23 mouse cellular contexts compared by ENCODE assay signal in the genomic region with DNA sequence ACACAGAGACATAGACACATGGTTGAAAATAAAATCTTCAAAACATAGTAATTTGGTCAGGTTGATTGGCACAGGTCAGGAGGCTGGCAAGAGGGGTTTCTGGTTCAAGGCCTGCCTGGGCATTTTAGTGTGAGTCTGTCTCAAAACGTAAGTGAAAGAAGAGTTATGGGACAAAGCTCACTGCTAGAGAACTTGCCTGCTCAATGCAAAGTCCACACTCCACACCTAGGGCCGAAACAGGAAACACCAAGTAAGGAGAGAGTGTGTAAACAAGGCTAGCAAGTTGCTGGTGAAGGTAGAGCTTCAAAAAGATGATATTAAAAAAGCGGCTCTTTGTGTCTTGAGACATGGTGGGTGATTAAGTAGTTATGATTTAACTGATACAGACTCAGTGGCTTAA.
DNase-seq lines count a peak whose midpoint lies in the region; ATAC-seq lines count a peak whose summit lies in the region.
"Had no signal": no experiment of that assay in that cellular context is flagged by ENCODE, and none has a peak within 500 bp of the region (broad histone marks: within the 10 kb centered on the region; RNA-seq: fewer than 3 reads in every experiment).

No protein-coding gene starts in this region.

- DNase-seq in large intestine, adult 2 months (ENCODE audit: low read depth, low spot score) = peak; percentile 31
- peak; percentile 69 for DNase-seq in yolk sac, embryonic 10.5 days (ENCODE audit: low spot score)
- no peak for DNase-seq in left cerebral cortex, adult 18-20 months (ENCODE audit: low spot score in 2 of 2)
- no peak for DNase-seq in cerebellum, postnatal 25 days
- DNase-seq in layer of hippocampus, adult 9-10 months (ENCODE audit: low spot score) = no peak
- DNase-seq: adrenal gland, adult 2 months; adrenal gland, postnatal 10 days; adrenal gland, postnatal 25 days; cerebellum, adult 11-12 months; cerebellum, adult 2 months; cerebellum, adult 9-10 months; cerebellum, postnatal 10 days; cerebellum, postnatal 36 days; embryo, embryonic 11 days had no signal

- ATAC-seq in intestine, embryonic 15.5 days = peak; percentile 54; the same call in 1 of the 2 replicates
- ATAC-seq in intestine, embryonic 16.5 days = peak; percentile 58
- ATAC-seq: forebrain, embryonic 14.5 days; forebrain, embryonic 16.5 days had no signal

- H3K4me2 ChIP-seq in intestine, embryonic 15.5 days (replicated peaks) = no peak overlapping the region
- no peak overlapping the region for H3K4me2 ChIP-seq in intestine, embryonic 16.5 days (ENCODE audit: low read depth, low read length)
- H3K4me2 ChIP-seq: embryonic facial prominence, embryonic 13.5 days; embryonic facial prominence, embryonic 15.5 days; forebrain, embryonic 12.5 days had no signal

- H3K9ac ChIP-seq in intestine, embryonic 15.5 days = no peak overlapping the region
- H3K9ac ChIP-seq in intestine, embryonic 16.5 days (ENCODE audit: low read depth, low read length) = no peak overlapping the region
- H3K9ac ChIP-seq: embryonic facial prominence, embryonic 13.5 days; embryonic facial prominence, embryonic 15.5 days; forebrain, embryonic 12.5 days had no signal

- H3K27ac ChIP-seq in intestine, embryonic 15.5 days = no peak overlapping the region
- no peak overlapping the region for H3K27ac ChIP-seq in intestine, embryonic 16.5 days (ENCODE audit: low read length)
- H3K27ac ChIP-seq: embryonic facial prominence, embryonic 13.5 days; forebrain, embryonic 10.5 days; forebrain, embryonic 12.5 days had no signal

- 59% methylated on average over 3 of the region's 3 CpGs for WGBS in intestine, embryonic 15.5 days
- WGBS in intestine, embryonic 16.5 days = 60% methylated on average over 3 of the region's 3 CpGs
- WGBS in large intestine, adult 2 months = 46% methylated on average over 3 of the region's 3 CpGs

- H3K36me3 ChIP-seq in intestine, embryonic 15.5 days = 0 out of 2 replicates have a peak, but pooled peaks cover 4% of the 10 kb centered on the region
- H3K36me3 ChIP-seq in intestine, embryonic 16.5 days (ENCODE audit: control insufficient read depth, insufficient read depth, low read length) = 0 out of 2 replicates have a peak, but pooled peaks cover 5% of the 10 kb centered on the region
- H3K36me3 ChIP-seq: embryonic facial prominence, embryonic 13.5 days; embryonic facial prominence, embryonic 15.5 days; forebrain, embryonic 12.5 days had no signal

- H3K4me3 ChIP-seq in intestine, embryonic 15.5 days (replicated peaks) = no peak overlapping the region
- no peak overlapping the region for H3K4me3 ChIP-seq in intestine, embryonic 16.5 days (ENCODE audit: low read length)
- H3K4me3 ChIP-seq: embryonic facial prominence, embryonic 13.5 days; embryonic facial prominence, embryonic 15.5 days; erythroblast, embryonic 14.5 days; forebrain, embryonic 10.5 days; forebrain, embryonic 12.5 days had no signal

- no peaks in the 10 kb centered on the region for H3K27me3 ChIP-seq in intestine, embryonic 15.5 days (replicated peaks)
- no peaks in the 10 kb centered on the region for H3K27me3 ChIP-seq in intestine, embryonic 16.5 days (replicated peaks; ENCODE audit: control insufficient read depth, insufficient read depth, low read length)
- H3K27me3 ChIP-seq: embryonic facial prominence, embryonic 13.5 days; embryonic facial prominence, embryonic 15.5 days had no signal

- 0 out of 2 replicates have a peak, but pooled peaks cover 3% of the 10 kb centered on the region for H3K4me1 ChIP-seq in intestine, embryonic 15.5 days (replicated peaks)
- H3K4me1 ChIP-seq in intestine, embryonic 16.5 days (ENCODE audit: control insufficient read depth, insufficient read depth, low read length) = peaks cover 4% of the 10 kb centered on the region; the same call in 1 of the 2 replicates

- H3K9me3 ChIP-seq in intestine, embryonic 15.5 days = no peaks in the 10 kb centered on the region; the same call in 1 of the 2 replicates
- H3K9me3 ChIP-seq in intestine, embryonic 16.5 days (ENCODE audit: control insufficient read depth, low read length) = 0 out of 2 replicates have a peak, but pooled peaks cover 9% of the 10 kb centered on the region
- H3K9me3 ChIP-seq: embryonic facial prominence, embryonic 13.5 days; embryonic facial prominence, embryonic 15.5 days had no signal

Comparison
In these comparisons a context has a peak if more than half of its experiments do, and no peak if none do; other contexts are left out.
1. DNase-seq: peak in large intestine, adult 2 months (single experiment) and yolk sac, embryonic 10.5 days (single experiment); none in left cerebral cortex, adult 18-20 months (0 of 2), cerebellum, postnatal 25 days (0 of 2) and layer of hippocampus, adult 9-10 months (single experiment).